Mouse (Mus musculus): ENCODE measurements around the gene Gk. TPM values are rescaled to one million over a fixed set of nuclear protein-coding genes. Genes with fewer than 3 reads are reported as not detected.

The Gk gene
- total RNA-seq (2023) = 10 to 100 TPM; 18.7 to 21.5 TPM

GRCm38 (mm10) chrX:85776544-85777087, at the start of gene Gk:
TSS of gene Gk (minus strand) at chrX:85776819.

Other genes starting within 250 kb of the Gk start
- gene Tab3, start 202.8 kb downstream of the Gk start, total RNA-seq (2023) = 10 to 100 TPM; 12.3 to 13.5 TPM
- 1 to 10 TPM; 5.1 to 6.4 TPM for gene 5430427O19Rik, start 93.5 kb upstream of the Gk start, total RNA-seq (2023)